Mouse (Mus musculus) midbrain, embryonic 12.5 days (tissue): Measurements from ENCODE around the gene Msrb3. TPM values are rescaled to one million over a fixed set of nuclear protein-coding genes. Genes with fewer than 3 reads are reported as not detected.
A peak's percentile ranks its signal among the peaks of the same experiment; 100 is the strongest.

Experiments used
- ATAC-seq: fragments of 200-750 bp; cut with Nextera tagmentation; 2 replicates; pipeline ENCODE4 v1.8.0; 2017; ENCODE audit warnings: low read depth, moderate TSS enrichment, moderate library complexity; ENCODE audit not compliant: low FRiP score
- H3K27ac ChIP-seq: fragments of 300-500 bp; sonication (generic); replicated peaks from 2 replicates; pipeline ENCODE4 v1.5.1; 2016; ENCODE audit warnings: mild to moderate bottlenecking
- H3K27me3 ChIP-seq: fragments of 300-500 bp; sonication (generic); 2 replicates; pipeline ENCODE4 v1.6.1; 2016; ENCODE audit warnings: mild to moderate bottlenecking
- H3K36me3 ChIP-seq: fragments of 300-500 bp; sonication (generic); 2 replicates; pipeline ENCODE4 v1.6.1; 2016
- H3K4me1 ChIP-seq: fragments of 300-500 bp; sonication (generic); 2 replicates; pipeline ENCODE4 v1.6.1; 2016
- H3K4me2 ChIP-seq: fragments of 300-500 bp; sonication (generic); replicated peaks from 2 replicates; pipeline ENCODE4 v1.6.1; 2016; ENCODE audit warnings: mild to moderate bottlenecking, moderate library complexity
- H3K4me3 ChIP-seq: fragments of 300-500 bp; sonication (generic); 2 replicates; pipeline ENCODE4 v1.5.1; 2016; ENCODE audit warnings: mild to moderate bottlenecking
- H3K9ac ChIP-seq: fragments of 300-500 bp; sonication (generic); replicated peaks from 2 replicates; pipeline ENCODE4 v1.6.1; 2016; ENCODE audit warnings: mild to moderate bottlenecking, moderate library complexity
- H3K9me3 ChIP-seq: fragments of 300-500 bp; sonication (generic); 2 replicates; pipeline ENCODE4 v1.6.1; 2016; ENCODE audit warnings: mild to moderate bottlenecking
- WGBS: fragments of 180-500 bp; shearing (Covaris S2); methylation state at CpG from one replicate; pipeline ENCODE4 v1.1.7; 2016; 5-methylcytosine and 5-hydroxymethylcytosine counted together
- polyA plus RNA-seq: library from polyadenylated mRNA; unstranded; fragments of >200 nt; fragmentation: Nextera tagmentation; extraction: Ambion mirVana; gene quantifications from 2 replicates; pipeline ENCODE4 v1.2.1, GENCODE M21; 2016

Msrb3 gene
- polyA plus RNA-seq, 1 experiment from 2014 or later = 3.6 TPM

GRCm38 (mm10) chr10:120914948-120915631 lies 16.2 kb upstream of the Msrb3 start:
- Histone ChIP-seq H3K36me3 (no peaks in the 10 kb centered on the region), H3K4me3 (no peak overlapping the region), H3K27me3 (no peaks in the 10 kb centered on the region), H3K4me1 (no peaks in the 10 kb centered on the region; the same call in 1 of the 2 replicates), H3K9ac (no peak overlapping the region), H3K9me3 (no peaks in the 10 kb centered on the region), H3K27ac (no peak overlapping the region), H3K4me2 (no peak overlapping the region)
- ATAC-seq = no peak
- WGBS = 82% methylated on average over 15 of the region's 15 CpGs

GRCm38 (mm10) chr10:120914286-120914685 lies 15.4 kb upstream of the Msrb3 start:
- Histone ChIP-seq H3K4me2 (no peak overlapping the region), H3K27me3 (no peaks in the 10 kb centered on the region), H3K27ac (no peak overlapping the region), H3K36me3 (no peaks in the 10 kb centered on the region), H3K9me3 (no peaks in the 10 kb centered on the region), H3K4me3 (no peak overlapping the region), H3K9ac (no peak overlapping the region), H3K4me1 (no peaks in the 10 kb centered on the region; the same call in 1 of the 2 replicates)
- WGBS = 90% methylated on average over 7 of the region's 7 CpGs
- no peak for ATAC-seq

- H3K36me3 ChIP-seq = no peaks in the 10 kb centered on the region
- H3K4me2 ChIP-seq = no peak overlapping the region
- no peak overlapping the region for H3K4me3 ChIP-seq
- no peak for ATAC-seq
- no peaks in the 10 kb centered on the region; the same call in 1 of the 2 replicates for H3K4me1 ChIP-seq
- no peaks in the 10 kb centered on the region for H3K9me3 ChIP-seq
- no peak overlapping the region for H3K9ac ChIP-seq
- WGBS = 92% methylated on average over 7 of the region's 7 CpGs
- H3K27ac ChIP-seq = no peak overlapping the region
- H3K27me3 ChIP-seq = no peaks in the 10 kb centered on the region
These were observed 14.9 kb upstream of the Msrb3 start for GRCm38 (mm10) chr10:120913796-120914195.

- Histone ChIP-seq H3K36me3 (no peaks in the 10 kb centered on the region), H3K4me3 (no peak overlapping the region), H3K9me3 (no peaks in the 10 kb centered on the region), H3K27ac (no peak overlapping the region), H3K27me3 (no peaks in the 10 kb centered on the region), H3K4me2 (no peak overlapping the region), H3K4me1 (no peaks in the 10 kb centered on the region; the same call in 1 of the 2 replicates), H3K9ac (no peak overlapping the region)
- ATAC-seq = no peak
- WGBS = 85% methylated on average over 4 of the region's 4 CpGs
These were observed 13.1 kb upstream of the Msrb3 start for GRCm38 (mm10) chr10:120911971-120912370.

GRCm38 (mm10) chr10:120908776-120909574 lies 10.1 kb upstream of the Msrb3 start:
- H3K9me3 ChIP-seq = 0 out of 2 replicates have a peak, but pooled peaks cover 7% of the 10 kb centered on the region
- H3K9ac ChIP-seq = no peak overlapping the region
- 87% methylated on average over 11 of the region's 11 CpGs for WGBS
- no peak for ATAC-seq
- H3K36me3 ChIP-seq = no peaks in the 10 kb centered on the region
- H3K4me3 ChIP-seq = no peak overlapping the region
- no peaks in the 10 kb centered on the region for H3K4me1 ChIP-seq
- no peaks in the 10 kb centered on the region for H3K27me3 ChIP-seq
- H3K4me2 ChIP-seq = no peak overlapping the region
- H3K27ac ChIP-seq = no peak overlapping the region

- no peaks in the 10 kb centered on the region for H3K36me3 ChIP-seq
- H3K9me3 ChIP-seq = 0 out of 2 replicates have a peak, but pooled peaks cover 7% of the 10 kb centered on the region
- H3K27ac ChIP-seq = no peak overlapping the region
- no peak overlapping the region for H3K9ac ChIP-seq
- no peak overlapping the region for H3K4me3 ChIP-seq
- 89% methylated on average over 10 of the region's 10 CpGs for WGBS
- peaks cover 16% of the 10 kb centered on the region for H3K27me3 ChIP-seq
- no peak for ATAC-seq
- H3K4me1 ChIP-seq = 0 out of 2 replicates have a peak, but pooled peaks cover 2% of the 10 kb centered on the region
- H3K4me2 ChIP-seq = no peak overlapping the region
These were observed 5.8 kb upstream of the Msrb3 start for GRCm38 (mm10) chr10:120904676-120905075.

- WGBS = 72% methylated on average over 4 of the region's 4 CpGs
- Histone ChIP-seq H3K36me3 (no peaks in the 10 kb centered on the region), H3K9me3 (0 out of 2 replicates have a peak, but pooled peaks cover 7% of the 10 kb centered on the region), H3K27me3 (peaks cover 23% of the 10 kb centered on the region), H3K4me1 (peaks cover 6% of the 10 kb centered on the region), H3K4me3 (no peak overlapping the region), H3K27ac (no peak overlapping the region), H3K4me2 (no peak overlapping the region), H3K9ac (no peak overlapping the region)
- ATAC-seq = no peak
These were observed 5.1 kb upstream of the Msrb3 start for GRCm38 (mm10) chr10:120903843-120904468.

- H3K9me3 ChIP-seq = 0 out of 2 replicates have a peak, but pooled peaks cover 7% of the 10 kb centered on the region
- WGBS = 67% methylated on average over 9 of the region's 9 CpGs
- no peak overlapping the region for H3K4me2 ChIP-seq
- H3K27ac ChIP-seq = no peak overlapping the region
- no peak overlapping the region for H3K9ac ChIP-seq
- ATAC-seq = no peak
- H3K4me3 ChIP-seq = no peak overlapping the region
- peaks cover 41% of the 10 kb centered on the region for H3K27me3 ChIP-seq
- H3K4me1 ChIP-seq = peaks cover 11% of the 10 kb centered on the region
- no peaks in the 10 kb centered on the region for H3K36me3 ChIP-seq
These were observed 2.8 kb upstream of the Msrb3 start for GRCm38 (mm10) chr10:120901746-120902145.

GRCm38 (mm10) chr10:120900096-120900495 lies 1.2 kb upstream of the Msrb3 start:
- Histone ChIP-seq H3K27ac (no peak overlapping the region), H3K9ac (no peak overlapping the region), H3K27me3 (peaks cover 50% of the 10 kb centered on the region), H3K4me2 (no peak overlapping the region), H3K36me3 (no peaks in the 10 kb centered on the region), H3K9me3 (no peaks in the 10 kb centered on the region), H3K4me3 (no peak overlapping the region), H3K4me1 (peaks cover 11% of the 10 kb centered on the region)
- 73% methylated on average over 13 of the region's 13 CpGs for WGBS
- no peak for ATAC-seq

- peak; percentile 72 for ATAC-seq
- H3K27me3 ChIP-seq = peaks cover 60% of the 10 kb centered on the region
- WGBS = under 1% methylated on average over 47 of the region's 49 CpGs
These were observed 544 bp downstream of the Msrb3 start for GRCm38 (mm10) chr10:120898357-120898756.

GRCm38 (mm10) chr10:120895899-120896289 lies 3.0 kb downstream of the Msrb3 start:
- Histone ChIP-seq H3K27ac (no peak overlapping the region), H3K4me1 (peaks cover 11% of the 10 kb centered on the region), H3K4me3 (no peak overlapping the region), H3K4me2 (no peak overlapping the region), H3K36me3 (no peaks in the 10 kb centered on the region), H3K27me3 (peaks cover 55% of the 10 kb centered on the region), H3K9me3 (no peaks in the 10 kb centered on the region), H3K9ac (no peak overlapping the region)
- no peak for ATAC-seq
- WGBS = 33% methylated on average over 15 of the region's 15 CpGs

More at GRCm38 (mm10) chr10:120898357-120898756, 544 bp downstream of the Msrb3 start:
- Histone ChIP-seq H3K9me3 (no peaks in the 10 kb centered on the region), H3K36me3 (no peaks in the 10 kb centered on the region), H3K9ac (peak overlapping the region; percentile 62), H3K4me2 (peak overlapping the region; percentile 97), H3K27ac (no peak overlapping the region), H3K4me1 (peaks cover 11% of the 10 kb centered on the region), H3K4me3 (peak overlapping the region; percentile 65)
